ENCODE assay signal across 26 mouse cellular contexts in the genomic region with DNA sequence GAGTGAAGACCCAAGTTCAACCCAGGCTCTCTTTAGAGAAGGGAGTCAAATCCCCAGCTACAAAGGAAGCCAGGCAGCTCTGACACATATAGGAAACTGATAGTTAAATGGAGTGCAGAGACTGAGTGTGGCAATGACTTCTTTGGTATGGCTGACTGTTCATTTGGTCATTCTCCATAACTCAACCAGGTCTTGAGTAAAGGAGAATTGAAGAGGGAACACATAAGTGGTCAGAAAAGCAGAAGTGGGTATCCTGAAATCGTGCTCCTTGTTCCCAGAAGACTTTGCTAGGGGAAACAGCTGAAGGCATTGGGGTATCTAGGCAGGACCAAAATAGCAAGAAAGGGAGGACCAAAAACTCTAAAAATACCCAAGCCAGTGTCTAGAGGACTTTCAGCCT.
DNase-seq lines count a peak whose midpoint lies in the region; ATAC-seq lines count a peak whose summit lies in the region.
"Had no signal": no experiment of that assay in that cellular context is flagged by ENCODE, and none has a peak within 500 bp of the region (broad histone marks: within the 10 kb centered on the region; RNA-seq: fewer than 3 reads in every experiment).

No protein-coding gene starts in this region.

- no peak overlapping the region for H3K4me3 ChIP-seq in midbrain, embryonic 16.5 days (ENCODE audit: low read depth, low read length)
- H3K4me3 ChIP-seq: embryonic facial prominence, embryonic 13.5 days; embryonic facial prominence, embryonic 15.5 days; erythroblast, embryonic 14.5 days; forebrain, embryonic 10.5 days; forebrain, embryonic 12.5 days had no signal

- intact Hi-C loops in left cerebral cortex, postnatal 4 days (cut with DNase I) = no loop called here

- H3K4me2 ChIP-seq in midbrain, embryonic 16.5 days (ENCODE audit: low read length) = no peak overlapping the region
- H3K4me2 ChIP-seq: embryonic facial prominence, embryonic 13.5 days; embryonic facial prominence, embryonic 15.5 days; forebrain, embryonic 12.5 days had no signal

- DNase-seq in 416B (ENCODE audit: low read depth) = peak; percentile 39
- DNase-seq in yolk sac, embryonic 10.5 days (ENCODE audit: low spot score) = no peak
- DNase-seq in left cerebral cortex, postnatal 4 days = no peak
- DNase-seq: adrenal gland, adult 8-10 months; adrenal gland, postnatal 14 days; adrenal gland, postnatal 36 days; cerebellum, adult 11-12 months; cerebellum, adult 2 months; cerebellum, adult 9-10 months; cerebellum, postnatal 10 days; cerebellum, postnatal 25 days; embryo, embryonic 11 days had no signal

- WGBS in midbrain, embryonic 16.5 days = 45% methylated on average over 1 of the region's 1 CpGs

- H3K9ac ChIP-seq in midbrain, embryonic 16.5 days (ENCODE audit: low read depth, low read length) = no peak overlapping the region
- H3K9ac ChIP-seq: embryonic facial prominence, embryonic 13.5 days; embryonic facial prominence, embryonic 15.5 days; forebrain, embryonic 12.5 days had no signal

- H3K27me3 ChIP-seq in midbrain, embryonic 16.5 days (ENCODE audit: control insufficient read depth, insufficient read depth, low read depth, low read length) = no peaks in the 10 kb centered on the region
- H3K27me3 ChIP-seq: embryonic facial prominence, embryonic 13.5 days; embryonic facial prominence, embryonic 15.5 days; forebrain, embryonic 12.5 days; Patski had no signal

- no peak overlapping the region for H3K27ac ChIP-seq in midbrain, embryonic 16.5 days (ENCODE audit: low read length)
- H3K27ac ChIP-seq: embryonic facial prominence, embryonic 13.5 days; embryonic facial prominence, embryonic 15.5 days; forebrain, embryonic 10.5 days; forebrain, embryonic 12.5 days had no signal

- H3K4me1 ChIP-seq in midbrain, embryonic 16.5 days (ENCODE audit: control insufficient read depth, insufficient read depth, low read length) = no peaks in the 10 kb centered on the region
- H3K4me1 ChIP-seq: embryonic facial prominence, embryonic 13.5 days; embryonic facial prominence, embryonic 15.5 days; forebrain, embryonic 10.5 days; forebrain, embryonic 12.5 days had no signal

- no peaks in the 10 kb centered on the region for H3K36me3 ChIP-seq in midbrain, embryonic 16.5 days (ENCODE audit: control insufficient read depth, insufficient read depth, low read length)
- H3K36me3 ChIP-seq: embryonic facial prominence, embryonic 13.5 days; embryonic facial prominence, embryonic 15.5 days; forebrain, embryonic 10.5 days; forebrain, embryonic 12.5 days; G1E had no signal

- H3K9me3 ChIP-seq in midbrain, embryonic 16.5 days (replicated peaks; ENCODE audit: control insufficient read depth, low read length, poor library complexity, severe bottlenecking) = no peaks in the 10 kb centered on the region
- H3K9me3 ChIP-seq: embryonic facial prominence, embryonic 13.5 days; embryonic facial prominence, embryonic 15.5 days; forebrain, embryonic 10.5 days; forebrain, embryonic 12.5 days; G1E had no signal

- ATAC-seq in common myeloid progenitor, adult 5-6 weeks (replicated peaks; ENCODE audit: low read depth, poor library complexity, severe bottlenecking) = peak; percentile 87
- ATAC-seq in hematopoietic stem cell, adult 5-6 weeks (replicated peaks in 1 of 2; ENCODE audit: insufficient read depth in 1 of 2, low FRiP score in 2 of 2, low TSS enrichment in 1 of 2, low read depth in 1 of 2, poor library complexity in 2 of 2, severe bottlenecking in 2 of 2) = peak; percentile 21 to 37; a peak in 3 of 4 replicates
- ATAC-seq in megakaryocyte progenitor cell, adult 5-6 weeks (replicated peaks; ENCODE audit: poor library complexity) = peak; percentile 99
- ATAC-seq in midbrain, embryonic 16.5 days = no peak
- ATAC-seq: activated CD4-positive, CD25-positive, alpha-beta regulatory T cell, adult 4 months; forebrain, embryonic 14.5 days; forebrain, embryonic 16.5 days; Patski had no signal
